Mouse (Mus musculus) CD8-positive naive resting alpha-beta T cell, adult 57 days (primary cell): ENCODE data around the gene Coasy. TPM values are rescaled to one million over a fixed set of nuclear protein-coding genes. Genes with fewer than 3 reads are reported as not detected.

Experiments
- total RNA-seq: library from RNA; stranded (reverse); gene quantifications from one replicate; pipeline ENCODE4 v1.2.4, GENCODE M21; 2023

The Coasy gene
- total RNA-seq: 12.5 TPM

DNA sequence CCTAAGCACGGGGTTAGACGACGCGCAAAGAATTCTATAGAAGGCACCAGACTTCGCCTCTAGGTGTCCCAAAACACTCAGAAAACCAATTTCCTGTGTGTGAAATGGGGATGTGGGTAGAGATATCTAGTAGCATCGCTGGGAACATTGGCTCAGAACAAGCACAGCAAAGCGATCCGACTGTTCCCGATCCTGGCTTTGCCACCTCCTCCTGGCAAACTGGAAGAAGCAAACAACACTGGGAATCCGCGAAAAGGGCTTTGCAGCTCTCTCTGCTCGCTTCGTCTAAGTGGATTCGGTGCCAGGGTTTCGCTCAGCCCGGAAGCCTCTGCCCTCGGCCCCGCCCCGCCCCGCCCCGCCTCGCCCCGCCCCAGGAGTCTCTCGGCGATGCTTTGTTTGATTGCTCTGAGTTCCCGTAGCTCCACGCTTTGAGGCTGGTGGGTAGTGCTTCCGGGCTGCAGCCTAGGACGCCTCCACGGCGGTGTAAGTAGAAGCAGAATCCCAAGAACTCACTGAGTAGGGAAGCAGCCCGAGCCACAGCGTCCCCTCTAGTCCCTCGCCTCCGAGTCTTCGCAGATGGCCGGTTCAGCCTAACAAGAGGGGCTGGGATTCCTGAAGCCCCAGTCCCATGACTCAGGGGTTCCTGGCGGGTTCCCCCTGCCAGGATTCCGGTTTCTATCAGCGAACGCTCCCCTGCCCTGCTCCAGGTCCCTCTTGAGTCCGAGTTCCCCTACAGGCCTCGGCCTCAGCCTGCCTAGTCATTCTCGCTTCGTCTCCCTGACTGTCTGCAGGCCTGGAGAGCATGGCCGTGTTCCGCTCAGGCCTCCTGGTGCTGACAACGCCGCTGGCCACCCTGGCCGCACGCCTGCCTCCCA is at the start of gene Coasy:
Gene Coasy (plus strand): TSS at position 358 of the 875 bp plus-strand sequence.

DNA sequence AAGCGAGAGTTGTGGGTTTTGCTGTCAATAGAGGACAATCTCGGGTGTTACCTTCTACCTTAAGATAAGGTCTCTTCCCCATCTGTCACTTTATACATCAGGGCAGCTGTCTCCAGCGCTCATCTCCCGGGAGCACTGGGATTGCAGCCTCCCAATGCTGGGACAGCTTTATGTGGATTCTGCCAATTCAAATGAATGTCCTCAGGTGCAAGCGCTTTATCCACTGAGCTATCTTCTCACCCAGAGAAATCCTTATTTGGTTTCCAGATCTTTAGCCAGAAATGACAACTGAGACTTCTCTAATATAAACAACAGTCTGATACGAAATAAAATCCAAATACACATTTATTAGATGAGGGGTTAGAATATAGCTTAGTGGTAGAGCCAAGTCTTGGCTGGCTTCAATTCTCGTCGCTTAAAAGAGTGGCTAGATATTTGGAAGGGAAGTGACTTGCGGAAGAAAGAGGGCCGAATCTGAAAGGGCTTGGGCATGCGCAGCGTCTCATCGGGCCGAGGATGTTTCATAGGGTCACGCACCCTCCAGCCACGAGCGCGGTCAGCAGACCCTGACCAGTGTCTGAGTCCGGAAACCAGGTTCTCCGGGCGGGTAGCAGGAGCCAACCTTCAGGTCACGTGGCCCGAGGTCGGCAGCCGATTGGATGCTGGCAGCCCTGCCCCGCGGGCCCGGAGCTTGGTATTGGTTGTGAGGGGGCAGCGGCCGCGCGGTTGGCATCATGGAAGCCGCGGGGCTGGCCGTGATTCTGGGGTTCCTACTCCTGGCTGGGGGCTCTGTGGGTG is 12.8 kb upstream of the Coasy start, which contains the start of gene Naglu:
Gene Naglu (plus strand): TSS at position 622 of the 798 bp plus-strand sequence.

DNA sequence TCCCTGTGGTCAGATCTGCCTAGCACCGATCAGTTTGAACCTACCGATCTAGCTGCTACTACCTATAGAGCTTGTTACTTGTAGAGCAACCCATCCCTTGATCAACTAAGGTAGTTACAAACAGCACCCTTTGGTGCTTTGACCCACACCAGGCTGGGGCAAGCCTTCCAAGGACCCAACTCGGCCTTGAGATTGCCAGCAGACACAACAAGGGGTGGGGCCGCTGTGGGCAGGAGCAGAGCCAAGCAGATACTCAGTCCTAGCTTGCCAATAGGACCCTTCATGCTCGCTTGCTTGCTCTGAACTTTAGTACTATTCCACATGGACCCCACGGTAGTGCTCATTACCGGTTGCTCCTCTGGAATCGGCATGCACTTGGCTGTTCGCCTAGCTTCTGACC is 4.2 kb upstream of the Coasy start, which contains the start of gene Hsd17b1:
Gene Hsd17b1 (plus strand): TSS at position 291 of the 400 bp plus-strand sequence.

DNA sequence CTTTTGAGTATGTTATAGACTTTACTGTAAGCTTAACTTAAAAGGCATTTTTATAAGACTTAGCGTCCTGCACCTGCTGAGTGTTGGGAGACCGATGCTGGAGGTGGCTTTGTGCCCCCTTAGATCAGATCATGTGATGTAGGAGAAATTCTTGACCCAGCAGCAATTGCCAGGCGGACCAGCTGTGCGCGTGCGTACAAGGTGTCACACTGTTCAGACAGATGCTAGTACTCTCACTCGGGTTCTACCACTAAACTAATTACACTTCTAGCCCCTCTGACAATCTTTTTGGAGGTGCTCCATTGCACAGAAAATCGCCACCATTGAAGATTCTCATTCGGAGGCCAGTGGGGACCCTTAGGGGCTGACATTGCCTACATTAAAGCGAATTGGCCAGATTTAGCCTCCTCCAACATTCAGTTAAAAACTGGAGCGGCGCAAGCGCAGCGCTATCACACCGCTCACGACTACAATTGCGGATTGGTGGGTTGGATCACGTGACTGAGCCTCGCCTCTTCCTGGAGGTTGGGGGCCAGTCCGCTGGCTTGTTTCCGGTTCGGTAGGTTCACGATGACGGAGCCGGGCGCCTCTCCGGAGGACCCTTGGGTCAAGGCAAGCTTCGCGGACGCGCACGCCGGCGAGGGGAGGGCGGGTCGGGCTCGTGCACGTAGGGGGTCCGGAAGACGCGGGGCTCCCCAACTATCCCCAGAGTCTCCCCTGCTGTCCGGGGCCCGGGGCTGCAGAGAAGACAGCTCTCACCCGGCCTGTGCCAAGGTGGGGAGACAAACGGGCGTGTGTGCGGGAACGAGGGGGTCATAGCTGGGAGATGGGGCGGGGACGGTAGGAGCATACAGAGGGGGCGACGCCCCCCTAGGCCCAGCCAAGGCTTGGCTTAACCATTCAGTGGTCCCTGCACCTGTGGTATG is 4.7 kb downstream of the Coasy start, which contains the start of gene Mlx:
Gene Mlx (plus strand): TSS at position 522 of the 926 bp plus-strand sequence.

DNA sequence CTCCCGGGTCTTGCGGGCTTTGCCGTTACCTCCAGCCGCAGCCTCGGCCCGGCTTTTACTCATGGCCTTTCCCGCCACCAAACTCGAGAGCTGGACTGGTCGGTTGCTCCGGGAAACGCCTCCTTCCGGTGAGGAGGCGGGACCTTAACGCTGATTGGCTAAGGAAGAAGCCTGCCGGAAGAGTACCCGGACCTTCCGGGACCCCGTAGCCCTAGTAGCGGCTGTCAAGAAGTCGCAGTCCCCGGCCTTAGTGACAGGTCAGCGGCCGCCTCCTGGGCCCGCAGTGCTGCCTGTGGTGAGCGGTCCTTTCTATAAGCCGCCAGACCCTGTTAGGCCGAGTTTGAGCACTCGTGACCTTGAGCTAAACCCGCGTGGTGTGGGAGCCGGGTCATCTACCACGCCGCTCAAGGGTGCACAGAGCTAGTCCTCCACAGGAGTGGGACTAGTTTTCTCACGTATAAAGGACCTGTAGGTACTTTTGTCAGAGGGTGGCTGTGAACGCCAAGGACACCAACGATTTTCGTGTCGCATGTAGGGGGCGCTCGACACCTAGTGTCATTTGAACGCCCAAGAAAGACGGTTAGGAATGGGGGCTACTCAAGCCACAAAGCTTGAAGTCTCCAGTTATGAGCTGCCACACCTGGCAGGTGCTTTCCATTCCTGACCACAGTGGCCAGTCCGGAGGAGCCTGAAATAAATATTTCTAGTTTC is 13.1 kb downstream of the Coasy start, which contains the start of gene Psmc3ip:
Gene Psmc3ip (minus strand): TSS at position 123 of the 711 bp plus-strand sequence.

DNA sequence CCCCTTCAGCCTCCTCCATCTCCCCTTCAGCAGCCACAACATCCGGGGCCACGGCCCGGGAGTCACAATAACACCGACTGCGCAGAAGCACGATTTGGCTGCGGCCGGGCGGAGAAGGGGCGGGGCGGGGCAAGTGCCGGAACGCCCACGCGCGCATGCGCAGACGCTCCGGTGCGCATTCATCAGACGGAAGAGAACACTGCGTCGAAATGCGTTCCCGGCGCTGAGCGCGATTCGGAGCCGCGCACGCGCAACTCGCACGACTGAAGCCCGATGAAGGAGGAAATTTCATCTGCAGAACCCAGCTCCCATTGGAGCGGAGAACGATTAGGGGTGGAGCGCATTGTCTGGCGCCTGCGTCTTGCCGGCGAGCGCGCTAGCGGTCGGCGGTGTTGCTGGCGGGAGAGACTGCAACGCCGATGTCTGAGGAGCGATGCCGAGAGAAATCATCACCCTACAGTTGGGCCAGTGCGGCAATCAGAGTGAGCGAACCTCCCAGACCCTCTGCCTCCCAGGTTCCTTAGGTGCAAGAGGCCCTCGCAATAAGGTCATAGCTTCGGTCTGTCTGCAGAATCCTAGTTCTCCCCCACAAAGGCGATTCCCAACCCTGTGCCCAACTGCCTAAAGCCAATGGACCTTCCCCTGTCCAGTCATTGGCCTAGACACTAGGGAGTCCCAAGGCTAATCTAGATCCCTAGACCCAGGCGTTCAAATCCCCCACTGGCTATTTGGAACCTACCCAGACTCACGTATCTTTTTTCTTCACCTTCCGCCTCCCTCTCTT is 37.6 kb downstream of the Coasy start, which contains the start of the genes Retreg3 and Tubg1:
Gene Retreg3 (minus strand): TSS at position 133 of the 784 bp plus-strand sequence.
Gene Tubg1 (plus strand): TSS at position 178 of the 784 bp plus-strand sequence.

Other genes starting within 250 kb of the Coasy start
- gene Stat5b, start 231.8 kb upstream of the Coasy start, total RNA-seq: 133 TPM
- 81.4 TPM for gene Stat5a, start 223.2 kb upstream of the Coasy start, total RNA-seq
- 216 TPM for gene Stat3, start 143.0 kb upstream of the Coasy start, total RNA-seq
- gene Cavin1, start 111.7 kb upstream of the Coasy start, total RNA-seq: 0.18 TPM
- 8.4 TPM for gene Atp6v0a1, start 73.1 kb upstream of the Coasy start, total RNA-seq
- 10.8 TPM for gene Naglu, start 12.6 kb upstream of the Coasy start, total RNA-seq
- 1.3 TPM for gene Hsd17b1, start 4.2 kb upstream of the Coasy start, total RNA-seq
- gene Mlx, start 4.7 kb downstream of the Coasy start, total RNA-seq: 43.0 TPM
- 3.8 TPM for gene Psmc3ip, start 12.9 kb downstream of the Coasy start, total RNA-seq
- gene Retreg3, start 37.3 kb downstream of the Coasy start, total RNA-seq: 78.7 TPM
- gene Tubg1, start 37.4 kb downstream of the Coasy start, total RNA-seq: 14.5 TPM
- 2.5 TPM for gene Tubg2, start 73.3 kb downstream of the Coasy start, total RNA-seq
- gene Cntnap1, start 88.0 kb downstream of the Coasy start, total RNA-seq: not detected
- gene Plekhh3, start 88.8 kb downstream of the Coasy start, total RNA-seq: 0.28 TPM
- not detected for gene Ccr10, start 92.9 kb downstream of the Coasy start, total RNA-seq
- gene Ezh1, start 143.9 kb downstream of the Coasy start, total RNA-seq: 89.3 TPM
- 0.40 TPM for gene Ramp2, start 163.5 kb downstream of the Coasy start, total RNA-seq
- gene Vps25, start 171.1 kb downstream of the Coasy start, total RNA-seq: 71.7 TPM
- 2.8 TPM for gene Wnk4, start 178.0 kb downstream of the Coasy start, total RNA-seq
- gene Cntd1, start 196.4 kb downstream of the Coasy start, total RNA-seq: not detected
- 35.6 TPM for gene Coa3, start 196.5 kb downstream of the Coasy start, total RNA-seq
- gene Becn1, start 219.7 kb downstream of the Coasy start, total RNA-seq: 196 TPM
- 118 TPM for gene Psme3, start 233.6 kb downstream of the Coasy start, total RNA-seq
- gene Aoc2, start 242.5 kb downstream of the Coasy start, total RNA-seq: 24.1 TPM
- 1.2 TPM for gene Aoc3, start 248.0 kb downstream of the Coasy start, total RNA-seq